ENCODE assay signal across 8 mouse cellular contexts in genomic region chr11:101226065-101226701, GRCm38 (mm10). TPM values are rescaled to one million over a fixed set of nuclear protein-coding genes. Genes with fewer than 3 reads are reported as not detected.
DNase-seq lines count a peak whose midpoint lies in the region; ATAC-seq lines count a peak whose summit lies in the region.

Gene Ezh1 (minus strand): TSS chr11:101226463.

- H3K4me3 ChIP-seq in megakaryocyte, embryonic 14.5 days (replicated peaks), result peak within 1 kb of the TSS; percentile 97

- peak; percentile 93 for DNase-seq in adrenal gland, adult 18-20 months (ENCODE audit: low spot score in 2 of 2)
- DNase-seq in embryo, embryonic 10.5 days (ENCODE audit: low spot score), result peak; percentile 86
- peak; percentile 86 for DNase-seq in gastrocnemius, postnatal 14 days
- DNase-seq in left cerebral cortex, adult 9 months (ENCODE audit: low spot score in 2 of 2), result peak; percentile 56 to 92
- DNase-seq in right cerebral cortex, adult 2 months (ENCODE audit: low spot score in 2 of 2), result peak; percentile 88 to 91
- DNase-seq in urinary bladder, postnatal 10 days (ENCODE audit: low spot score), result peak; percentile 54

- peaks cover 34% of the 10 kb centered on the region for H3K4me1 ChIP-seq in megakaryocyte, embryonic 14.5 days

- peaks cover 36% of the 10 kb centered on the region for H3K27me3 ChIP-seq in megakaryocyte, embryonic 14.5 days (replicated peaks)

- peaks cover 4% of the 10 kb centered on the region for H3K36me3 ChIP-seq in megakaryocyte, embryonic 14.5 days (replicated peaks; ENCODE audit: low read length)

- H3K9me3 ChIP-seq in megakaryocyte, embryonic 14.5 days, result no peaks in the 10 kb centered on the region

- intact Hi-C loops in gastrocnemius, postnatal 14 days (cut with DNase I; ENCODE audit: low total_unique reads), result no loop called here

- ATAC-seq in inflammation-experienced regulatory T-cells, adult 6 months, result peak; percentile 92

RNA-seq across cellular contexts. Expression of gene Ezh1, which starts in this region (rescaled TPM):
- total RNA-seq in adrenal gland, adult 18-20 months (2021), result 10 to 100 TPM; 29.5 to 35.6 TPM
- total RNA-seq in gastrocnemius, postnatal 14 days (2021), result 10 to 100 TPM; 13.5 to 18.1 TPM
- 10 to 100 TPM; 38.0 to 70.6 (median 62.7) TPM for polyA plus RNA-seq in inflammation-experienced regulatory T-cells, adult 6 months (2017; shearing (Covaris generic))
- 0.65 and 2.0 TPM in 2 replicates for polyA plus RNA-seq in megakaryocyte, embryonic 14.5 days (2012; ENCODE audit: insufficient read depth, low replicate concordance)

Comparison
In these comparisons a context has a peak if more than half of its experiments do, and no peak if none do; other contexts are left out.
1. Peak in every context shown above with its lines: DNase-seq, ATAC-seq and H3K4me3 ChIP-seq.
2. RNA of gene Ezh1 (polyA plus RNA-seq): 38.0 to 70.6 TPM in inflammation-experienced regulatory T-cells, adult 6 months; 0.65 to 2.0 TPM in megakaryocyte, embryonic 14.5 days; every median in the first group is over 10 times any median in the second.